ENCODE assay signal across 26 mouse cellular contexts in genomic region chr8:91502791-91503190, GRCm38 (mm10).
DNase-seq lines count a peak whose midpoint lies in the region; ATAC-seq and TF ChIP-seq lines count a peak whose summit lies in the region.
"Had no signal": no experiment of that assay in that cellular context is flagged by ENCODE, and none has a peak within 500 bp of the region (broad histone marks: within the 10 kb centered on the region; RNA-seq: fewer than 3 reads in every experiment).

No protein-coding gene starts in this region.

- peak overlapping the region; percentile 17; the same call in 1 of the 2 replicates for H3K27ac ChIP-seq in cerebellum, adult 2 months (ENCODE audit: insufficient read depth, low read length)
- no peak overlapping the region for H3K27ac ChIP-seq in neural tube, embryonic 13.5 days (replicated peaks)
- H3K27ac ChIP-seq in neural tube, embryonic 14.5 days (ENCODE audit: low read depth, low read length): no peak overlapping the region
- H3K27ac ChIP-seq: forebrain, embryonic 10.5 days; limb, embryonic 12.5 days; neural tube, embryonic 12.5 days; stomach, postnatal 0 days had no signal

- ATAC-seq in neural tube, embryonic 13.5 days (ENCODE audit: low read depth): peak; percentile 40
- peak; percentile 31; the same call in 1 of the 2 replicates for ATAC-seq in neural tube, embryonic 14.5 days (ENCODE audit: low read depth)
- no peak for ATAC-seq in activated CD4-positive, CD25-positive, alpha-beta regulatory T cell, adult 4 months
- ATAC-seq: CD4-positive, CD25-positive, alpha-beta regulatory T cell, adult 4 months; forebrain, embryonic 16.5 days; intestine, embryonic 16.5 days; liver, postnatal 0 days had no signal

- no peak for TF ChIP-seq CTCF in cerebellum, adult 2 months (IDR thresholded peaks at IDR 0.05; ENCODE audit: borderline replicate concordance, insufficient read depth, low read depth, low read length)

- H3K4me3 ChIP-seq in cerebellum, adult 2 months (replicated peaks; ENCODE audit: insufficient read depth, low read depth, low read length): no peak overlapping the region
- H3K4me3 ChIP-seq in neural tube, embryonic 13.5 days: no peak overlapping the region
- no peak overlapping the region for H3K4me3 ChIP-seq in neural tube, embryonic 14.5 days (ENCODE audit: low read depth, low read length)
- H3K4me3 ChIP-seq: forebrain, embryonic 10.5 days; limb, embryonic 12.5 days; megakaryocyte, embryonic 14.5 days; neural tube, embryonic 12.5 days had no signal

- DNase-seq in cerebellum, adult 2 months: peak in 1 of 2 experiments; percentile 25
- no peak for DNase-seq in cerebellum, adult 9-10 months
- DNase-seq in left cerebral cortex, postnatal 4 days: peak; percentile 43
- no peak for DNase-seq in left cerebral cortex, postnatal 25 days (ENCODE audit: low spot score in 2 of 2)
- no peak for DNase-seq in neural tube, embryonic 10.5 days (ENCODE audit: extremely low spot score, low spot score)
- DNase-seq: adrenal gland, adult 2 months; gastrocnemius, postnatal 10 days; kidney, adult 9 months; kidney, postnatal 14 days; liver, postnatal 0 days; lung, postnatal 14 days; thymus, adult 2 months; thymus, postnatal 4 days had no signal

- H3K36me3 ChIP-seq in neural tube, embryonic 13.5 days: no peaks in the 10 kb centered on the region
- H3K36me3 ChIP-seq in neural tube, embryonic 14.5 days (ENCODE audit: control insufficient read depth, insufficient read depth, low read length): no peaks in the 10 kb centered on the region
- H3K36me3 ChIP-seq: forebrain, embryonic 10.5 days; limb, embryonic 12.5 days; neural tube, embryonic 12.5 days had no signal

- H3K4me2 ChIP-seq in neural tube, embryonic 13.5 days: no peak overlapping the region
- H3K4me2 ChIP-seq in neural tube, embryonic 14.5 days (ENCODE audit: low read depth, low read length): no peak overlapping the region
- H3K4me2 ChIP-seq: heart, embryonic 11.5 days; limb, embryonic 12.5 days; liver, embryonic 11.5 days; neural tube, embryonic 12.5 days had no signal

- intact Hi-C loops in left cerebral cortex, postnatal 4 days (cut with DNase I): no loop called here
- intact Hi-C loops in left cerebral cortex, postnatal 25 days (cut with DNase I): no loop called here

- H3K9me3 ChIP-seq in neural tube, embryonic 13.5 days: no peaks in the 10 kb centered on the region
- H3K9me3 ChIP-seq in neural tube, embryonic 14.5 days (ENCODE audit: control insufficient read depth, low read length): no peaks in the 10 kb centered on the region
- H3K9me3 ChIP-seq: forebrain, embryonic 10.5 days; limb, embryonic 12.5 days; megakaryocyte, embryonic 14.5 days; neural tube, embryonic 12.5 days had no signal

- no peak for TF ChIP-seq POLR2A in cerebellum, adult 2 months (IDR thresholded peaks at IDR 0.05; ENCODE audit: borderline replicate concordance, insufficient read depth, low read length)

- no peaks in the 10 kb centered on the region for H3K27me3 ChIP-seq in cerebellum, adult 2 months (ENCODE audit: control insufficient read depth, insufficient read depth, low read length)
- H3K27me3 ChIP-seq in neural tube, embryonic 13.5 days: peaks cover 62% of the 10 kb centered on the region
- H3K27me3 ChIP-seq in neural tube, embryonic 14.5 days (ENCODE audit: control insufficient read depth, insufficient read depth, low read length): no peaks in the 10 kb centered on the region; the same call in 1 of the 2 replicates
- H3K27me3 ChIP-seq: megakaryocyte, embryonic 14.5 days had no signal

- no peak overlapping the region for H3K9ac ChIP-seq in neural tube, embryonic 13.5 days
- H3K9ac ChIP-seq in neural tube, embryonic 14.5 days (replicated peaks; ENCODE audit: low read depth, low read length): no peak overlapping the region
- H3K9ac ChIP-seq: limb, embryonic 12.5 days; liver, postnatal 0 days; neural tube, embryonic 12.5 days had no signal

- peaks cover 40% of the 10 kb centered on the region for H3K4me1 ChIP-seq in cerebellum, adult 2 months (ENCODE audit: control insufficient read depth, insufficient read depth, low read length)
- peaks cover 48% of the 10 kb centered on the region for H3K4me1 ChIP-seq in neural tube, embryonic 13.5 days (replicated peaks)
- peaks cover 7% of the 10 kb centered on the region; the same call in 1 of the 2 replicates for H3K4me1 ChIP-seq in neural tube, embryonic 14.5 days (ENCODE audit: control insufficient read depth, insufficient read depth, low read length)
- H3K4me1 ChIP-seq: limb, embryonic 12.5 days had no signal

- WGBS in cerebellum, adult 2 months: 58% methylated on average over 5 of the region's 5 CpGs
- WGBS in neural tube, embryonic 13.5 days: 24% methylated on average over 5 of the region's 5 CpGs
- WGBS in neural tube, embryonic 14.5 days: 19% methylated on average over 5 of the region's 5 CpGs
